Mouse (Mus musculus) CD4-positive, CD25-positive, alpha-beta regulatory T cell, adult 2 months (primary cell): Measurements from ENCODE around the gene Isg20.

Experiments
- DNase-seq: peaks from one replicate; pipeline ENCODE4 v3.0.0-alpha.2; 2012; ENCODE audit warnings: low read depth, low spot score

Gene Isg20

DNA sequence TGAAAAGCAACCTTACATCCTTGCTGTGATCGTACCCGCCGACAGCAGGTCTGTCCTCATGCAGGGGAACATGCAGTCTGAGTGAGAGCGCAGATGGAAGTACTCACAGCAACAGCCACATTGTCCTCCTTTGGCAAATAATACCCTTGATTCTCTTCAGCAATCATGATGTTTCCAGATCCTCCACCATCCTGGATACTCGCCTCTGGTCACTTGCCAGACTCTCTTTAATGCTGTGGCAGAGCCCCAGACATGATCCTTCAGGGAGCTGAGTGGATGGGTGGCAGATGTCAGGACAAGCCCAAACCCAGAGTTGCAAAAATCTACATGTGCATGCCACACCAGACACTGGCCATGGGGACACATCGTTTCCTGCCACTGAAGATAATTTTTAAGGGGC lies 41.9 kb downstream of the Isg20 start:
- DNase-seq, result no peak

DNA sequence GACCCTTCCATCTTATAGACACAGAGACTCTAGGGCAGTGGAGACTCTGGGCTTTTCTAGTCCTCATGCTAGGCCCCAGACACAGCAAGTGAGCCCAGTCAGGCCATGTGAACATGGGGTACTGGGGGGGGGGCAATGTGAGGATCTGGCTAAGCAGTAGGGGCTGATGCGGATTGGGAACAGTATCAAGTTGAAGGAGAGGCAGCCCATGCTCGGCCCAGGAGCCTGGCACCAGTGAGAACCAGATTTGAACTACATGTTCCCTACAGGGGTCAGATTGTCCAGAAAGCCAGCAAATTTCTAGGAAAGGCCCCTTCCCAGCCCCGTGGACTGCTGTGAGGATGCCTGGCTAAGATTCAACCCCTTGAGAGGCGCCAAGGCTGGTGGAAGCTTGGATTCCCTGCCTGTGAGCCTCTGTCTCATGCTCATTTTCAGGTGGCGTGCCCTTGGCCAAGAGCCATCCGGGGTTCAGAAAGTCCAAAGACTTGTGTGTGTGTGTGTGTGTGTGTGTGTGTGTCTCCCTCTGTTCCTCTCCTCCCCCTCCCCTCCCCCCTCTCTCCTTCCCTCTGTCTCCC lies 45.4 kb downstream of the Isg20 start:
- DNase-seq, result no peak

- no peak for DNase-seq
Observed at GRCm38 (mm10) chr7:78963891-78964290, 50.7 kb downstream of the Isg20 start.
